Mouse (Mus musculus) neural tube, embryonic 13.5 days (tissue): ENCODE data around the gene Rhbdd1. TPM values are rescaled to one million over a fixed set of nuclear protein-coding genes. Genes with fewer than 3 reads are reported as not detected.

Experiments used
- ATAC-seq: fragments of 200-750 bp; cut with Nextera tagmentation; 2 replicates; pipeline ENCODE4 v1.8.0; 2017; ENCODE audit warnings: low read depth, mild to moderate bottlenecking, moderate TSS enrichment, moderate library complexity
- H3K27ac ChIP-seq: fragments of 300-500 bp; sonication (generic); replicated peaks from 2 replicates; pipeline ENCODE4 v1.5.1; 2015; ENCODE audit warnings: moderate library complexity, mild to moderate bottlenecking, inconsistent platforms
- H3K27me3 ChIP-seq: fragments of 300-500 bp; sonication (generic); 2 replicates; pipeline ENCODE4 v1.6.1; 2015; ENCODE audit warnings: mild to moderate bottlenecking, inconsistent platforms
- H3K36me3 ChIP-seq: fragments of 300-500 bp; sonication (generic); 2 replicates; pipeline ENCODE4 v1.6.1; 2015; ENCODE audit warnings: mild to moderate bottlenecking, inconsistent platforms
- H3K4me1 ChIP-seq: fragments of 300-500 bp; sonication (generic); replicated peaks from 2 replicates; pipeline ENCODE4 v1.6.1; 2015; ENCODE audit warnings: inconsistent platforms
- H3K4me2 ChIP-seq: fragments of 300-500 bp; sonication (generic); 2 replicates; pipeline ENCODE4 v1.6.1; 2015; ENCODE audit warnings: inconsistent platforms, mild to moderate bottlenecking, moderate library complexity
- H3K4me3 ChIP-seq: fragments of 300-500 bp; sonication (generic); 2 replicates; pipeline ENCODE4 v1.5.1; 2015; ENCODE audit warnings: mild to moderate bottlenecking, inconsistent platforms
- H3K9ac ChIP-seq: fragments of 300-500 bp; sonication (generic); 2 replicates; pipeline ENCODE4 v1.6.1; 2015; ENCODE audit warnings: moderate library complexity, mild to moderate bottlenecking, inconsistent platforms
- H3K9me3 ChIP-seq: fragments of 300-500 bp; sonication (generic); 2 replicates; pipeline ENCODE4 v1.6.1; 2016; ENCODE audit warnings: inconsistent platforms
- WGBS: fragments of 180-500 bp; shearing (Covaris S2); methylation state at CpG from one replicate; pipeline ENCODE4 v1.1.7; 2015; 5-methylcytosine and 5-hydroxymethylcytosine counted together
- polyA plus RNA-seq: library from polyadenylated mRNA; unstranded; fragments of >200 nt; fragmentation: Nextera tagmentation; extraction: Ambion mirVana; gene quantifications from 2 replicates; pipeline ENCODE4 v1.2.1, GENCODE M21; 2015

The Rhbdd1 gene
- polyA plus RNA-seq, 1 experiment from 2014 or later, result 4.1 TPM

GRCm38 (mm10) chr1:82373924-82374323 lies 57.7 kb downstream of the Rhbdd1 start:
- H3K36me3 ChIP-seq, result no peaks in the 10 kb centered on the region
- H3K9me3 ChIP-seq, result no peaks in the 10 kb centered on the region
- H3K27ac ChIP-seq, result no peak overlapping the region
- H3K27me3 ChIP-seq, result no peaks in the 10 kb centered on the region
- WGBS, result 98% methylated on average over 8 of the region's 8 CpGs
- no peak overlapping the region for H3K9ac ChIP-seq
- no peak for ATAC-seq
- H3K4me3 ChIP-seq, result no peak overlapping the region
- H3K4me1 ChIP-seq, result peaks cover 7% of the 10 kb centered on the region; the same call in 1 of the 2 replicates
- no peak overlapping the region for H3K4me2 ChIP-seq

- no peak overlapping the region for H3K27ac ChIP-seq
- H3K9me3 ChIP-seq, result no peaks in the 10 kb centered on the region
- no peaks in the 10 kb centered on the region for H3K27me3 ChIP-seq
- H3K4me1 ChIP-seq, result 0 out of 2 replicates have a peak, but pooled peaks cover 3% of the 10 kb centered on the region
- H3K4me2 ChIP-seq, result no peak overlapping the region
- no peaks in the 10 kb centered on the region for H3K36me3 ChIP-seq
- H3K9ac ChIP-seq, result no peak overlapping the region
- no peak for ATAC-seq
- WGBS, result 31% methylated on average over 4 of the region's 4 CpGs
- no peak overlapping the region for H3K4me3 ChIP-seq
Measured at GRCm38 (mm10) chr1:82374831-82375358, 58.6 kb downstream of the Rhbdd1 start.

GRCm38 (mm10) chr1:82375452-82375851 lies 59.2 kb downstream of the Rhbdd1 start:
- H3K4me2 ChIP-seq, result no peak overlapping the region
- H3K4me1 ChIP-seq, result 0 out of 2 replicates have a peak, but pooled peaks cover 3% of the 10 kb centered on the region
- H3K36me3 ChIP-seq, result no peaks in the 10 kb centered on the region
- H3K4me3 ChIP-seq, result no peak overlapping the region
- H3K9ac ChIP-seq, result no peak overlapping the region
- no peak for ATAC-seq
- H3K27ac ChIP-seq, result no peak overlapping the region
- no peaks in the 10 kb centered on the region for H3K9me3 ChIP-seq
- no peaks in the 10 kb centered on the region for H3K27me3 ChIP-seq
- WGBS, result 46% methylated on average over 3 of the region's 3 CpGs

DNA sequence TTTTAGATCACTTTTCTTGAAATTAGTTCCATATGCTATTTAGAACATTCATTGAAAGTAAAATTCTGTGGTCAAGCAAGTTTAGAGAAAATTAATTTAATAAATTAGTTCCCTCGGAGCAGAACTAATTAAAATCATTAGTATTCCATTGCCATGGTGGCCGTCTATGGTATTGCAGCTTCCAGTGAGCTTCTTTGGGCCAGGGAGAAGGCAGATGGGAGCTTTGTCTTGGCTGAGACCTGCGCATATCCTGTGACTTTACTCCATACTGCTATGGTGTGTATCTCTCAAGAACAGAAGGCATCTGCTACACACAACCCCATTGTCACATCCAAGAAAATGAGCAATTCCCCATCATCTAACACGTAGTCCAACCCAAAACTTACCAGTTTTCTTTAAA lies 65.7 kb downstream of the Rhbdd1 start:
- Histone ChIP-seq H3K27me3 (no peaks in the 10 kb centered on the region), H3K4me2 (no peak overlapping the region), H3K27ac (no peak overlapping the region), H3K9me3 (no peaks in the 10 kb centered on the region), H3K4me1 (peaks cover 22% of the 10 kb centered on the region), H3K4me3 (no peak overlapping the region), H3K9ac (no peak overlapping the region), H3K36me3 (no peaks in the 10 kb centered on the region)
- ATAC-seq, result no peak
- WGBS, result 49% methylated on average over 4 of the region's 4 CpGs

DNA sequence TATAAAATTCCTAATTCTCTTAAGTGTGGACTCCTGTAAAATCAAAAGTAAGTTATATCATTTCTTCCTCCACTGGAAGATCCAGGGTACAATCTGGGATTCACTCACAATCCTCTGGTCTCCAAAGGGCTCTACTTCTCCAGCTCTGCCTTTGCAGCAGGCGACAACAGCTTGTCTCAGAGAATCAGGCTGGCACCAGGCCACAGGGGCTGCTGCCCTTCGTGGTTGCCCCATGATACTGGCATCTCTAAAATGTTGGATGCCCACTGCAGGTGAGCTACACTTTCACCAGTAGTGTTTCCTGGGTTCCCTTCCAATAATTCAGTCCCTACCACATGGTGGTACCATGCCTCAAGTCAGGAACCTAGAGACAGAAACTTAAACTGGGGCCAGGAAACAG lies 67.9 kb downstream of the Rhbdd1 start:
- Histone ChIP-seq H3K36me3 (no peaks in the 10 kb centered on the region), H3K4me2 (no peak overlapping the region), H3K9me3 (no peaks in the 10 kb centered on the region), H3K4me1 (peaks cover 35% of the 10 kb centered on the region), H3K27me3 (no peaks in the 10 kb centered on the region), H3K9ac (no peak overlapping the region), H3K4me3 (no peak overlapping the region), H3K27ac (0 out of 2 replicates have a peak overlapping the region, but pooled peaks have one; percentile 3)
- WGBS, result 64% methylated on average over 2 of the region's 2 CpGs
- ATAC-seq, result no peak

DNA sequence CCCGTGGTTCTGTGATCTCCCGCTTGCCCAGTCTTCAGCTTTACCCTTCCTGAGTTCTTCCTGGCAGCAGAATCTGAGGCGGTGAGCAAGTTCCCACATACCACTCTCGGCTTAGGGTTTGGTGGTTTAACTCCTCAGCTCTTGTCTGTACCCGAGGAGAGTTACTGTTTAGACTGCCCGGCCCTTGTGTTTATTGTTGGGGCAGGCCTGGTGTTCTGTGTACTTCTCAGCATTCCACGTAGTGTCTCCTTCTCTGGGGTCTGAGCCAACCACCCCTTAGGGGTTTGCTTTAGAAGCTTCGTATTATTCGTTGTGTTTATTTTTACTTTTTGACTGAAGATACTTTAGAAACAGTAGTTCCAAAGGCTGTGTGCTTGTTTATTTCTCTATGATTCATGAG lies 68.8 kb downstream of the Rhbdd1 start:
- Histone ChIP-seq H3K9me3 (no peaks in the 10 kb centered on the region), H3K4me1 (peaks cover 35% of the 10 kb centered on the region), H3K9ac (no peak overlapping the region), H3K27ac (peak overlapping the region; percentile 67), H3K27me3 (no peaks in the 10 kb centered on the region), H3K4me3 (no peak overlapping the region), H3K36me3 (no peaks in the 10 kb centered on the region), H3K4me2 (peak overlapping the region; percentile 9; the same call in 1 of the 2 replicates)
- no peak for ATAC-seq
- 45% methylated on average over 9 of the region's 9 CpGs for WGBS

DNA sequence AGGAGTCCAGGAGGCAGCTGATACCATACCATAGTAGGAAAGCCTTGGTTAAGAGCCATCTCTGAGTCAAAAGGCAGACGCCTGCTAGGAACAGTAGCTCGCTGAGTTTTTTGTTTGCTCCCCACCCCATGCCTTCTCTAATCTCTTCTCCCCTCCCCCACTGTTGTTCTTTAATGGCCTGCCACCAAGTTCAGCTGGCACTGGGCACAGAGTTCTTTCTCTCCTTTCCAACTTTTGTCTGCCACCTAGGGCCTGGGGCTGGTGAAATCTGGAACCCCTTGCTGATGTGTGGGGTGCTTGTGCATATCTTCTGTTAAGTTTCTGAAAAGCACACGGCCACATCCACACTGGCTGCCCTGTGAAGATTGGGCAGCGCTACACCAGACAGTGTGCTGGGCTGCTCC lies 69.6 kb downstream of the Rhbdd1 start:
- H3K27ac ChIP-seq, result peak overlapping the region; percentile 64
- 23% methylated on average over 4 of the region's 4 CpGs for WGBS
- ATAC-seq, result peak; percentile 36

DNA sequence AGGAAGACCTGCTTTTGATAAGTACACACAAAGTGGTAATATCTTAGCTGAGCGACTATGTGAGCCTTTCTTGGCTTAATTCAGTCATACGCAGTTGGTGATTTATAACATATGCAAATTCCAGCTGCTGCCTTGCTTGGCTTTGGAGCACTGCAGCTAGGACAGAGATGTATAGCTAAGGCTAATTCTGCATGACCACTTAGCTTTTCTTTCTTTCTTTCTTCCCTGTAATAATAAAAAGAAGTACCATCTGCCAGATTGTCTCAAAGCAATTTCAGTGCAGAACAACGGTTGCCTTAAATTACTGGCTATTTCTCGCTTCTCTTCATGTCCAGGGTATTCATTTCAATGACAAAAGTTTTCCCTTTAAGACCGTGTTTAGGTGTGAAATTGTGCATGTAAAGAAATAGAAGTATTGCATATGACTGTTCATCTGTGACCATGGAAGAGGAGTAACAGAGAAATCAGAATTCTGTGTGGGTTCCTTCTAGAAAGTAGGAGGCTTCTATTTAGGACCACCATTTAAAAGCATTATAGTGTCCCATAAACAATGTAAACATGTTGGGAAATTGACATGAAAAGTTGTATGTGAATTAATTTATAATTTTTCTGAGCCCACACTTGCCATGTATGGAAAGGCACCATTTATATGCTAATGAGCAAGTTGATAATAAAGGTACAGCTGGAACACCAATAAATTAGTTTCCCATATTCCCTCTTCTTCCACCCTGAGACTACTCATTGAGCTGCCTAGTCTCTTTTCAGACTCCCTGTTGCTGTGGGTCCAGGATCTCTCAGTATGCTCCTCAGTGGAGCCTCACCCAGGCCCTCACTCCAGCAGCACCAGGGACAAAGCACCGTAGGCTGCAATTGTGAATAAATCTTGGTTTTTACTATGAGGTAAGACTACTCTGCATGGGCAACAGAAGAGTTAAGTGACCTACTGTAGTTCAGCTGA lies 70.8 kb downstream of the Rhbdd1 start:
- Histone ChIP-seq H3K9me3 (no peaks in the 10 kb centered on the region), H3K27me3 (no peaks in the 10 kb centered on the region), H3K36me3 (no peaks in the 10 kb centered on the region), H3K4me3 (no peak overlapping the region), H3K4me1 (peaks cover 35% of the 10 kb centered on the region), H3K4me2 (no peak overlapping the region), H3K9ac (no peak overlapping the region), H3K27ac (peak overlapping the region; percentile 64)
- 13% methylated on average over 6 of the region's 6 CpGs for WGBS
- ATAC-seq, result peak; percentile 73

More for the DNA sequence above, 69.6 kb downstream of the Rhbdd1 start:
- Histone ChIP-seq H3K4me3 (no peak overlapping the region), H3K4me1 (peaks cover 35% of the 10 kb centered on the region), H3K9me3 (no peaks in the 10 kb centered on the region), H3K27me3 (no peaks in the 10 kb centered on the region), H3K4me2 (no peak overlapping the region), H3K36me3 (no peaks in the 10 kb centered on the region), H3K9ac (no peak overlapping the region)

DNA sequence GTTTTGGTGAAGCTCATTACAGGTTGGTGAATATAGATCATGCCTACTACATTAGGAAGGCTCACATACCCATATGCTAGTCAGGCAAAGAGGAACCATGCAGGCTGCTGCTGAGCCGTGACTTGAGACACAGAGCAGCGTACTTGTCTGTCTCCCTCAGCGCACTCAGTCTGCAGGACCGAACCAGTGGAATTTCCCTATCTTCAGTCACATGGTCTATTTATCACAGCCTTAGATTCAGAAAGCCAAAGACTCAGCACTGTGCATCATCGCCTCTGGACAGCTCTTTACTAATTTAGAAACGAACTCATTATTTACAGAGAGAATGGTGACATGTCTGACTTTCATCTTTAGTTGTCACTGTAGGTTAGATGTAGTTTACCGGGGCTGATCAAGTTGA lies 73.1 kb downstream of the Rhbdd1 start:
- H3K36me3 ChIP-seq, result no peaks in the 10 kb centered on the region
- H3K4me1 ChIP-seq, result peaks cover 35% of the 10 kb centered on the region
- H3K27me3 ChIP-seq, result no peaks in the 10 kb centered on the region
- ATAC-seq, result no peak
- no peaks in the 10 kb centered on the region for H3K9me3 ChIP-seq
- H3K9ac ChIP-seq, result no peak overlapping the region
- no peak overlapping the region for H3K4me3 ChIP-seq
- 71% methylated on average over 7 of the region's 7 CpGs for WGBS
- no peak overlapping the region for H3K4me2 ChIP-seq
- no peak overlapping the region for H3K27ac ChIP-seq

GRCm38 (mm10) chr1:82395371-82395770 lies 79.1 kb downstream of the Rhbdd1 start:
- Histone ChIP-seq H3K4me1 (peaks cover 7% of the 10 kb centered on the region; the same call in 1 of the 2 replicates), H3K9me3 (no peaks in the 10 kb centered on the region), H3K27me3 (no peaks in the 10 kb centered on the region), H3K4me3 (no peak overlapping the region), H3K4me2 (no peak overlapping the region), H3K36me3 (no peaks in the 10 kb centered on the region), H3K9ac (no peak overlapping the region), H3K27ac (no peak overlapping the region)
- WGBS, result 51% methylated on average over 4 of the region's 4 CpGs
- no peak for ATAC-seq

DNA sequence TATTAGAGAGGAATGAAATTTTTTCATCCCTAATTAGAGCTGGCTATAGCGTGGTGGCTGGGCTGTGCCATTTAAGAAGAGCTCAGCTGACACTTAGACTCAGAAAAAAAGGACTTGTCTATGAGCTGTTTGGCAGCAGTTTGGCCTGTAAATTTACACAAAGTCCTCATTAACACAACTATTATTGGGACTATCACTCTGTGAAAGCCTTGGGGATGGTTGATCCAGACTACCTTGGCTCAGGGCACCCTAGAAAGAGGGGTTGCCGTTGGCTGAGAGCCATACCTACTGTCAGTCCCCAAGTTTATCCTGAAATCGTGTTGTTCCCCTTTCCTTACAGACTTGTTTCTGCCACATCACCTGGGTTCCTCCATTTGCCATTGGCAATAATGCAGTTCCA lies 91.5 kb downstream of the Rhbdd1 start:
- Histone ChIP-seq H3K27ac (no peak overlapping the region), H3K4me3 (no peak overlapping the region), H3K4me2 (no peak overlapping the region), H3K9me3 (no peaks in the 10 kb centered on the region), H3K4me1 (peaks cover 14% of the 10 kb centered on the region), H3K36me3 (no peaks in the 10 kb centered on the region), H3K27me3 (no peaks in the 10 kb centered on the region), H3K9ac (no peak overlapping the region)
- ATAC-seq, result no peak
- 79% methylated on average over 3 of the region's 3 CpGs for WGBS

- WGBS, result 88% methylated on average over 9 of the region's 9 CpGs
- no peak overlapping the region for H3K9ac ChIP-seq
- H3K36me3 ChIP-seq, result no peaks in the 10 kb centered on the region
Measured at GRCm38 (mm10) chr1:82409271-82409670, 93.0 kb downstream of the Rhbdd1 start.

More at GRCm38 (mm10) chr1:82409271-82409670, 93.0 kb downstream of the Rhbdd1 start:
- H3K27ac ChIP-seq, result no peak overlapping the region
- no peak overlapping the region for H3K4me3 ChIP-seq
- H3K27me3 ChIP-seq, result no peaks in the 10 kb centered on the region
- no peaks in the 10 kb centered on the region for H3K9me3 ChIP-seq
- H3K4me2 ChIP-seq, result no peak overlapping the region
- H3K4me1 ChIP-seq, result peaks cover 14% of the 10 kb centered on the region
- no peak for ATAC-seq
